Mouse (Mus musculus) right cerebral cortex, postnatal 10 days (tissue): ENCODE data around the gene Epop.

Experiments
- DNase-seq, 2 experiments: peaks; one replicate each; pipeline ENCODE4 v3.0.0; 2021; ENCODE audit warnings: low spot score in 2 of 2

Gene Epop

DNA sequence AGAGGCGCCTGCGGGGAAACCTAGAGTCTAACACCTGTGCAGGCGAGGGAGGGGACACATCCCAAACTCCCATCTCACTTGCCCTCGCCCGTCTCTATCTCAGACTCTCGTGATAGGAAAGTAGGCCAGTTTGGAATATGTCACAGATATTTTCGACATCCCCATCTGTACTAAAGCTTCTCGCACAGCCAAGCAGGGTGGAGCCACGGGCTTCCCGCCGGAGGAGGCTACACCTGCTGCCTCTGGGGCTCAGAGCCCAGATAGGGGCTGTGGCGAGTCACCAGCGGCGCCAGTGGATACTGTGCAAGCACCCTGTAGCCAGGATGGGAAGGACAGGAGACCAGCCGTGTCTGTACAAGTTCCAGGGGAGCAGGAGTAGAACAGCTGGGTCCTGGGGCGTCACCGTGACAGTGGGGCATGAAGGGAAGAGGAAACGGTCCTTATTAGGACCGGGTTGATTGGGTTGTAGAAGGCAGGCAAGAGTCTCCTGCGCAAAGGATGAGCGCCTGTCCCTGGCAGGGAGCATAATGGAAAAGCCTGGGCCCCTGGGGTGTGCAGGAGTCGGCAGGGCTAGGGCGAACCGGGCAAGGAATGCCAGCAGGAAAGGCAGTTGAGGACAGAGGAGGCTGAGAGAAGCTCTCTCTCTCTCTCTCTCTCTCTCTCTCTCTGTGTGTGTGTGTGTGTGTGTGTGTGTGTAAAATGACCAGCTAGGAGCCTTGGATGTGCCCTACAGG lies 39.1 kb downstream of the Epop start:
- DNase-seq = peak; percentile 67 to 77

DNA sequence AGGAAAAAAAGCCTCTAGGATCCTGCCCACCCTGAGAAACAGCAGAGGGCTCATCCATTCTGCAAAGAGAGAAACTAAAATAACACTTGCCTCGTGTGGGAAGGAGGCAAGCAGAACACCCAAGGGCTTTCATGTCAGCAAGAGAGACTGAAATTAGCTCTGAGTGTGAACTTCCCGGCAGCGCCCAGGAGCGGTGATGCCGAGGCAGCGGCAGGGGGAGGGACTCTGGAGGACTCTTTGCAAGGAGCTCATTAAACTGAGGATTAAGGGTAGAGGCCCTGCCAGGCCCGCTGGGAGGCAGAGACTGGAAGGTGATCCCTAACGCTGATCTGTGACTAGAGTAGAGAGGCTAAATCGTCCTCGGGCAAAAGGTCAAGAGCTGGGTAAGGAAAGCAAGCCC lies 40.3 kb downstream of the Epop start:
- DNase-seq = peak in 1 of 2 experiments; percentile 62

DNA sequence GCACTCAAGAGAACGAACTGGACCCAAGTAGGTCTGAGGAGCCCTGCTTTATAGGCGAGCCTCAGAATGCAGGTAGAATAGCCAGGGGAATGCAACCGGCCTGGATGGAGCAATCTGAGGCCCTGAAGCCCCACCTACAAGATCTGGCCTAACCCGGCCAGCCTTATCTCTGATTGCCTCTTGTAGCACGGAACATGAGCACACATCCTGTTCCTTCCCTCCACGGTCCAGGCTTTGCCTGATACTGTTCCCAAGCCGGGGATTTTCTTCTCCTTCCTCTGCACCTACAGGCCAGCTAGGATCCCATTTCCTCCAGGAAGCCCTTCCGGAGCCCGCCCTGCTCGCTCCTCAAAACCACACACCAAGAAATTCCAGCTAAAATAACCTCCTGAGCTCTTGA lies 43.6 kb downstream of the Epop start:
- DNase-seq = no peak

DNA sequence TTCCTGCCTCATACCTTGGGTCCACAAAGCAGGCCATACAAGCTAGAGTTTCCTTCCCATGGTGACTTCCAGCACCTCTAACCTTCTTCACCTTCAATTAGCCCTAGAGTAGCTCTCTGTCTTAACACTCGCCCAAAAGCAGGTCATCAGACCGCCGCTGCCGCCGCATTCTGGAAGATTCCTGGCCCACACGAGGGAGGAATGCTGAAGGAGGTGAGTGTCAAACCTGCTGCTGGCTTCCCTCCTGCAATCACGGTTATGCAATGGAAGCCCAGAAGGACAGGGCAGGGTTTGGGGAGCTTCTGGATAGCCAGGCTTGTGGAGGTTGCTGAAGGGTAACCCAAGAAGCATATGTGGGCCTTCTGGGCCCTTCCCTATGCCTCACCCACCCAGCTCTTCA lies 45.0 kb downstream of the Epop start:
- no peak for DNase-seq

DNA sequence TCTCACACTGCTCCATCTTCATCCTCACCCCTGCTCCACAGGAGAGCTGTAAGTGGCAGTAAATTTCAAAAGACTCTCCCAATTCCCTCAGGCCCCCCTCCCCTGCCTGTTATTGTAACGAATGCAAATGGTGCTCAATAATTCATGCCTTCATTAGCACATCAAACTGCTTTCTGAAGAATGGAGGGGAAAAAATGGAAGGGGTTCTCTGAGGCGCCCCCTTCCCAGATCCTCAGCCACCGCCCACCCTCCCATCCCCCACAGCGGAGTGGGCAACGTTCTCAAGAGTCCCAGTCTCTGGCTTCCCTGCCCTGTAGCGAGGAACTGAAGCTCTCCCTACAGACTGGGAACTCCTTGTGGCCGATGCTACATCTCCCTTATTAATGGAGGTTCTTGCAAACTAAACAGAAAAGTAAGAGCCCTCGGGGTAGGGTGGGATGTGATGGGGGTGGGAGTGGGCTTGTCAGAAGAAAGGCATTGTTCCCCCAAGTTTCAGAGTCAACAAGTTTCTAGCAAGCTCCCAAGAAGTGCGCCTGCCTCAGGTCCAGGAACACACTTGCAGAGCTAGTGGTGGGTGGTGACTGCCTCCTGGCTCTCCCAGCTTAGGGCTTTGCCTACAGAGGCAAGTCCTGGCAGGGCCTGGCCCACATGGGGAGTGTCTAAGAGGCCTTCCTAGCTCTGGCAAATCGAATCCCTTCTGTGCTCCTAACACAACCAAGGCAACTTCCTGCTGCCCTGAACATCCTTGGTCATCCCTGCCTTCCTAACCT lies 50.2 kb downstream of the Epop start:
- DNase-seq = no peak

DNA sequence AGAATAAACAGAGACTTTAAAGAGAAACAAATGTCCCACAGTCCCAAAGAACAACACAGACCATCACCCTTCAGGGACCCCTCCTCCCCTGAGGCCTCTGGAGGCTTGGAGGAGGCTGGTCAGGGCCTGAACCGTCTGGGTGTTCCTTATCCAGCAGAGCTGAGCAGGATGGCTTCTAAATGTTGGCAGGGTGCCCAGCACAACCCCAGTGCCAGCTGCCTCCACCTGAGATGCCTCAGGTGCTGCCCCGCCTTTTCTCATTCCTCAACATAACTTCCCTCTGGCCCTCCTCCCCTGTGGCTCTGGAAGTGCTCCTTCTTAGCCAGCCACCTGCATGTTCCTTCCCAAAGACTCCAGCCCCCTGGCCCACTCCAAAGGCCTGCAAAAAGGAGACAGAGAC lies 51.2 kb downstream of the Epop start:
- peak in 1 of 2 experiments; percentile 32 for DNase-seq
